Mouse (Mus musculus) cortical plate, adult 2 months (tissue): ENCODE measurements around the gene Gm17387.

ENCODE experiments used
- CTCF ChIP-seq: fragments of 200-500 bp; IDR thresholded peaks from 2 replicates; pipeline ENCODE4 v1.5.1; 2011; ENCODE audit warnings: mild to moderate bottlenecking, control low read depth, low read length; ENCODE audit not compliant: insufficient read depth; ENCODE audit errors: extremely low read depth
- POLR2A ChIP-seq: fragments of 200-500 bp; IDR thresholded peaks from 2 replicates; pipeline ENCODE4 v1.6.1; 2011; ENCODE audit warnings: mild to moderate bottlenecking, low read length, control low read depth; ENCODE audit not compliant: insufficient read depth; ENCODE audit errors: extremely low read depth

DNA sequence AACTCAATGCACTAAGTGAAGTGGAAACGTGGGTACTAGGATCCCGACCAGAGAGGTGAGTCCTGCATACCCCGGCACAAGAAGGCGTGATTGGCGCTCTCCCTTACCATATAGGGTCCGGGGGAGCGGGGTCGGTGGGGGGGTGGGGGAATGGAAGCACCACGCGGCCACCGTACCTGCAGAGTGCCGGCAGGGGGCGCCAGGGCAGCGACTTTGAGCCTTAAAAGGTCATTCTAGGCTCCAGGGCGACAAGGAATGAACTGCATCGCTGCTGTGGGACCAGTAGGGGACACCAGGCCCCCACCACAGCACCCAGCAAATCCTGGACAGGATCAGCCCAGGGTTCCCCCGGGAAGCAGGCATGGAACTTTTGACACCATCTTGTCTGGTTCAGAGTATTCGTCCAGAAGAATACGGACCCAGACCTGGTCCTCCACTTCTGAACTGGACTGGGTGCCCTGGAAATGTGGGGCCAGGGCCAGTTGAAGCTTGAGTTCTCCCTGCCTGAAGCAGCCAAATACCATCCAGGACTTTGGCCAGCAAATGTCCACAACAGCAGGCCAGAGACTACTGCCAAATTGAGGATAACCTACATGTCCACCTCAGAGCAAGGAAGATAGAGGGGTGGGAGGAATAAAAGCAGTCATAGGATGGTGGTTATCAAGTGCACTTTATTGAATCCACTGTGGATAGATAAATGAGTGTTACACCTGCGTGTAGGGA is 19.8 kb upstream of the Gm17387 start:
- TF ChIP-seq POLR2A: no peak
- peak; percentile 64 for TF ChIP-seq CTCF
